Comparison of ENCODE assay signal across 11 mouse cellular contexts in genomic region chr16:30515418-30515817, GRCm38 (mm10). TPM values are rescaled to one million over a fixed set of nuclear protein-coding genes. Genes with fewer than 3 reads are reported as not detected.
DNase-seq lines count a peak whose midpoint lies in the region; ATAC-seq lines count a peak whose summit lies in the region.
"Had no signal": no experiment of that assay in that cellular context is flagged by ENCODE, and none has a peak within 500 bp of the region (broad histone marks: within the 10 kb centered on the region; RNA-seq: fewer than 3 reads in every experiment).

No protein-coding gene starts in this region.

- H3K4me3 ChIP-seq in heart, embryonic 10.5 days = no peak overlapping the region
- H3K4me3 ChIP-seq in midbrain, embryonic 11.5 days (ENCODE audit: low read depth, low read length) = no peak overlapping the region
- no peak overlapping the region for H3K4me3 ChIP-seq in midbrain, embryonic 15.5 days
- H3K4me3 ChIP-seq: erythroblast, embryonic 14.5 days; neural tube, embryonic 13.5 days had no signal

- H3K27ac ChIP-seq in heart, embryonic 10.5 days = no peak overlapping the region
- no peak overlapping the region for H3K27ac ChIP-seq in midbrain, embryonic 11.5 days (ENCODE audit: low read depth, low read length)
- H3K27ac ChIP-seq in midbrain, embryonic 15.5 days = no peak overlapping the region
- H3K27ac ChIP-seq: neural tube, embryonic 13.5 days had no signal

- ATAC-seq in midbrain, embryonic 11.5 days (ENCODE audit: low FRiP score) = no peak
- no peak for ATAC-seq in midbrain, embryonic 15.5 days (replicated peaks)

- H3K9ac ChIP-seq in midbrain, embryonic 11.5 days (ENCODE audit: low read length) = no peak overlapping the region
- H3K9ac ChIP-seq in midbrain, embryonic 15.5 days = no peak overlapping the region
- H3K9ac ChIP-seq: neural tube, embryonic 13.5 days had no signal

- H3K27me3 ChIP-seq in heart, embryonic 10.5 days (ENCODE audit: insufficient read depth, poor library complexity, severe bottlenecking) = no peaks in the 10 kb centered on the region
- H3K27me3 ChIP-seq in midbrain, embryonic 11.5 days (ENCODE audit: control insufficient read depth, insufficient read depth, low read length) = no peaks in the 10 kb centered on the region
- no peaks in the 10 kb centered on the region for H3K27me3 ChIP-seq in midbrain, embryonic 15.5 days (replicated peaks)
- H3K27me3 ChIP-seq: neural tube, embryonic 13.5 days had no signal

- H3K9me3 ChIP-seq in heart, embryonic 10.5 days = no peaks in the 10 kb centered on the region
- H3K9me3 ChIP-seq in midbrain, embryonic 11.5 days (ENCODE audit: control insufficient read depth, low read length) = peaks cover 3% of the 10 kb centered on the region; the same call in 1 of the 2 replicates
- H3K9me3 ChIP-seq in midbrain, embryonic 15.5 days = no peaks in the 10 kb centered on the region
- H3K9me3 ChIP-seq: neural tube, embryonic 13.5 days had no signal

- peaks cover 20% of the 10 kb centered on the region; the same call in 1 of the 2 replicates for H3K36me3 ChIP-seq in heart, embryonic 10.5 days
- H3K36me3 ChIP-seq in midbrain, embryonic 11.5 days (ENCODE audit: control insufficient read depth, insufficient read depth, low read length) = peaks cover 4% of the 10 kb centered on the region; the same call in 1 of the 2 replicates
- peaks cover 26% of the 10 kb centered on the region for H3K36me3 ChIP-seq in midbrain, embryonic 15.5 days (replicated peaks)

- 66% methylated on average over 12 of the region's 12 CpGs for WGBS in heart, embryonic 10.5 days
- 65% methylated on average over 12 of the region's 12 CpGs for WGBS in midbrain, embryonic 11.5 days
- WGBS in midbrain, embryonic 15.5 days = 67% methylated on average over 12 of the region's 12 CpGs

- DNase-seq in heart, postnatal 4 days = peak; percentile 45
- DNase-seq in heart, embryonic 10.5 days (ENCODE audit: low spot score) = no peak
- DNase-seq in midbrain, embryonic 11.5 days (ENCODE audit: low spot score, missing footprints) = peak; percentile 83
- peak; percentile 82 for DNase-seq in R1 (ENCODE audit: low read depth, low spot score)
- DNase-seq in thymus, postnatal 0 days (ENCODE audit: low spot score) = peak; percentile 44
- no peak for DNase-seq in ovary, postnatal 14 days (ENCODE audit: low spot score)
- no peak for DNase-seq in cerebellum, adult 18-20 months
- DNase-seq: cerebellum, adult 8-10 months had no signal

- H3K4me2 ChIP-seq in midbrain, embryonic 11.5 days = no peak overlapping the region
- no peak overlapping the region for H3K4me2 ChIP-seq in midbrain, embryonic 15.5 days
- H3K4me2 ChIP-seq: neural tube, embryonic 13.5 days had no signal

- H3K4me1 ChIP-seq in heart, embryonic 10.5 days = peaks cover 43% of the 10 kb centered on the region
- peaks cover 4% of the 10 kb centered on the region; the same call in 1 of the 2 replicates for H3K4me1 ChIP-seq in midbrain, embryonic 11.5 days (ENCODE audit: control insufficient read depth, insufficient read depth, low read length)
- H3K4me1 ChIP-seq in midbrain, embryonic 15.5 days = peaks cover 18% of the 10 kb centered on the region

RNA-seq across cellular contexts. Expression of gene Tmem44, which starts 35.2 kb away (rescaled TPM):
- total RNA-seq in heart, postnatal 4 days (2021) = 10 to 100 TPM; 19.4 to 19.7 TPM
- 16.1 and 23.1 TPM in 2 replicates for polyA plus RNA-seq in heart, embryonic 10.5 days (2016; fragmentation: Nextera tagmentation; extraction: Ambion mirVana)
- 26.6 and 27.9 TPM in 2 replicates for polyA plus RNA-seq in midbrain, embryonic 11.5 days (2014; fragmentation: Nextera tagmentation; extraction: Ambion mirVana)
- polyA plus RNA-seq in midbrain, embryonic 15.5 days (2015; fragmentation: Nextera tagmentation; extraction: Ambion mirVana) = 88.4 and 96.0 TPM in 2 replicates
- polyA plus RNA-seq in thymus, postnatal 0 days (2015; fragmentation: Nextera tagmentation; extraction: Ambion mirVana) = 2.1 and 2.2 TPM in 2 replicates

Comparison
In these comparisons a context has a peak if more than half of its experiments do, and no peak if none do; other contexts are left out.
1. DNase-seq: peak in heart, postnatal 4 days (single experiment), midbrain, embryonic 11.5 days (single experiment), R1 (single experiment) and thymus, postnatal 0 days (single experiment); none in heart, embryonic 10.5 days (single experiment), ovary, postnatal 14 days (single experiment) and cerebellum, adult 18-20 months (0 of 2).